Mouse (Mus musculus) thymus, postnatal 10 days (tissue): ENCODE results near the gene Taf3.

Source experiments
- DNase-seq, 2 experiments: peaks; one replicate each; pipeline ENCODE4 v3.0.0; 2021; ENCODE audit warnings: low spot score in 2 of 2

The Taf3 gene

DNA sequence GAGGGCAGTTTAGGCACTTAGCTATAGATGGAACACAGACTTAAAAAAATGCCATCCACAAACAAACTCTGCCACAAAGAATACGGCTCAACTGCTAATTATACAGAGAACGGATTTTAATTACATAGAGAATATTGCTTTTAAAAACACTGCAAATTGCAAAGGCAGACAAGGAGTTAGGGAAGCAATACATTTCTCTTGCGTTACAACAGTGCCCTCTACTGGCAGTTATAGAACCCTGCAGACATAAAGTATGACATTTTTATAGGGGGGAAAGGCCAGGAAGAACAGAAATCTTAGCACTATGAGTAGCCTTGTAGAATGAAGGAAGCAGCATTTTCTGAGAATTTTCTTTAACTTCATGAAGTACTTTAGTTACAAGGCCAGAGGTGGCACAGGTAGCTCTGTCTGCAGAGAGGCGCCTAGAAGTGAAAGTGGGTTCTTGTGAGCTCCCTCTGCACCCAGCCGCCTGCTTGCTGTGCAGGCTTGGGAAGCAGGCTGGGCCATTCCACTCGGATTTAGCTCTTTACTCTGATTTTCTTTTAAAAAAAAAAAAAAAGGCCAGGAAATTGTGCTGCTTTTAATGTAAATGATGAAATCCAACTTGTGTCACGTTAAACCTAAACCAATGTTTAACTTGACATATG lies 38.0 kb downstream of the Taf3 start:
- peak in 1 of 2 experiments; percentile 54 for DNase-seq

DNA sequence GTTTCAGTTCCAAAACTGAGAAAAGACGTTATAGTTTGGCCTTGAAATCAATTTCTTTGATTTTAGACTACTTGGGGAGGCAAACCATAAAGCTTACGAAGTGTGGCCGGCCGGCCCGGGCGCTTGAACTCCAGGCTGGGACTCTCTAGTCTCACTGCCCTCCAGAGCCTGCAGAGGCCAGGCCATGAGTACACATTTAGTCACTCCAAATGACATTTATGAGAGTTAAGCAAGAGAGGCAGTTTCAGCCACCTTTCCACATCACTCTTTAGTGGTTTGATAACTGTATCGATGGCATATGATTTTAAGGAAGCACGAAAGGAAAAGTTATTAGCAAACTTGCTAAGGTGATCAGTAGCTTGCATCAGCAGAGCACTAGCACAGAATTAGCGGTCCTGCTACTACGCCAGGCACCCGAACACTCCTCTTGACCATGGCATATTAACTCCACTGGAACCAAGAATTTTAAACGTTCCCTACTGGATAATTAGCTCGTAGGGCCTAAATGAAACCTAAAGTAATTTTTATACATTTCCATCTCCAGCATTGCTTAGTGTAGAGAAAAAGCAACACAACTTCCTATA lies 38.6 kb downstream of the Taf3 start:
- DNase-seq = no peak

DNA sequence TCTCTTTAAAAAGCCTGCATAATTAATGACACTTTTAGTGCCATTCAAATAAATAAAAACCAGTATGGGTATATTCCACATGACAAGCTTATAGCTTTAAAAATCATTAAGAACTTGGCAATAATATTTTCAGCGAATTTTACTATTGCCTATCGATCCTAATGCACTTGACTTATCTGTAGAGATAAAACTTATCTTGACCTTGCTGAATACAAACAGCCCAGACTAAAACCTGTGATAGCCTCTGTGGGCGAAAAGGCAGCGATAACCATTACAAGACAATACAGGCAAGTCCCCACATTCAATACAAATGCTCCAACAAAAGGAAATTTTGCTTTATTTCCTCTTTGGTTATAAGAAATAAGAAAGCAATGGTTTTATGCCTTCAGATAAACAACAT lies 39.8 kb downstream of the Taf3 start:
- DNase-seq = no peak

DNA sequence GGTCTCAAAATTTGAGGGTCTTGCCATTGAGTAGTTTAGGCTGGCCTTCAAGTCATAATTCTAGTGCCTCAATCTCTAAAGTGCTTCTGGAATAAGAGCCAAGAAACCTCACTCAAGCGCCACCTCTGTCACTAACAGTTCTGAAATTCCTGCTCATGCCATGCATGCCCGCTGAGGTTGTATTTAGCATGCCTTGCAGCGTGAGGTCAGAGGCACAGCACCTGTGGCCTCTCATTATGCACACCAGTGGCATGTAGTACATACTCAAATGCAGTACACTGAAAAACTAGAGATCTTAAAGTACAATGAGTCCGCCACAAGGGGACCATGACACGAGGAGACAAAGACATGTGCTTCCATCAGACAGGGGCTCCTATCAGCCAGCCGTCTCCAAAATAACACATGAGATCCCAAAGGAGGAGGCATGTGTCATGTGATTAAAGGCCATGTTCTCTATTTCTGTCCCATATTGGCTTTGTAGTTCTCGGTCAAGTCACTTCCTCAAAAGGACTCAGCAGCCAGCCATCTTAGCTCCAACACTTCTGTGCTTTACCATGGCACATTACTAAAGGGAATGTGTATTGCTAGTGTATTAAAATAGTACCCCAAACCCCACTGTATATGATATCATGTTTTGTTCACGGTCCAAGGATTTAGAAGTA lies 43.3 kb downstream of the Taf3 start:
- DNase-seq = no peak

DNA sequence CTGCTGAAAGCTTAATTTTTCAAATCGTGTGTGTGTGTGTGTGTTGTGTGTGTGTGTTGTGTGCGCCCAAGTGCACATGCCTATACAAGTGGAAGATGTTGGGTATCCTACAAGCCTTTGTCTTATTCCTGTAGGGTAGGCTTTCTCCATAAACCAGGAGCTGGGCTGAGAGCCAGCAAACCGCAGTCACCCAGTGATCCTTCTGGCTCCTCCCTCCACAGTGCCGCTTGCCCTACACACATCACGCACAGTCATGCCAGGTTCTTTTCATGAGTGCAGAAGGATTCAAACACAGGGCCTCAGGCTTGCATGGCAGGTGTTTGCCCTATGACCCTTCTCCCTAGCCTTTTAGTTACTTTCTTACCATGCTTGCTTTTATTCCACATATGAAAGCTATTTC lies 45.0 kb downstream of the Taf3 start:
- DNase-seq = no peak

DNA sequence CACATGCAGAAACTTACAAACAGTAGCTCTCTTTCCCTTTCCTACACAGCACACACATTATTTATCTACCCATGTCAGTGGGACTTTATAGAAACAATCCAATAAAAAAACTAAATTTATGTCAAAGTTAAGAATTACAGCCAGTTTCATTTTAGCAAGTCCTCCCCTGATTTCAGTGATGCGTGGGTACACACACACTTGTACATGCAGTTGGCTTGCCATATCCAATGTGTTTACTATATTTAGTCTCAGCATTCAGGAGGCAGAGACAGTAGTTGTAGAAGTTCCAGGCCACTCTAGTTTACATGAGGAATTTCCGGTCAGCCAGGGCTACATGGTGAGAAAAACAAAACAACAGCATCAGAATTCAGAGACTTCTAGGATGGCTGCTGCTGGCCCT lies 46.8 kb downstream of the Taf3 start:
- DNase-seq = no peak

DNA sequence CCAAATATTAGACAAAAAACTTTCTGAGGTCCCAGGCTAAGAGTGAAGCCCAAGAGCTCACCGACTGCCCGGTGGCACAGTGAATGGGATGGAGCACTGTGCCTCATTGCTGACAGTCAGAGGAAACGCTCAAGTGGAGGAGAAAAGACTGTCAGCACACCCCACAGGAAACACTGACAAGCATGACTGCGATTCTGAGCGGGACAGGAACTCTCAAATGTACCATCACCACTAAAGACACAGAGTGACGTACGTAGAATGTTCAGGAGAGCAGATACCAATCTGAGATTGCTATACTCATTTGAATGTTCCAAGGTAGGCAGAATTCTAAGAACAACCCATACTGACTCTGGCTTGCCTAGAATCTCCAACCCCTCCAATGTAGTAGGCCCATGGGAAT lies 50.9 kb downstream of the Taf3 start:
- peak in 1 of 2 experiments; percentile 22 for DNase-seq

DNA sequence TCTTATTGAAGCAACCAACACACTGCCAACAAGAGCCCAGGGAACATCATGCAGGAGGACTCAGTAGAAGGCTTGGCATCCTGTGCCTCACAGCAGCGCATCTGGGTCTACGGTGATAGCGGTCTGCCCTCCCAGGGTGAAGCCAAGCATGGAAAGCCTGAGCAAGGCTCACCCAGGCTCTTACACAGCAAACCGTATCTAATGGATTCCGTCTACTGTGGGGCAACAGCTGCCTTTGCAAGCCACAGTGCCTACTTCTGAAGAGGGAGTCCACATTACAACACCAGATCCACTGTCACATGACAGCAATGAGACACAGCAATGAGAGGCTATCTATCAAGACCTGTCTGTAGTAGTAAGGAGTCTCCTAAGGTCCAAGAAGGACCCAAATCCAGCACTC lies 52.3 kb downstream of the Taf3 start:
- DNase-seq = no peak

DNA sequence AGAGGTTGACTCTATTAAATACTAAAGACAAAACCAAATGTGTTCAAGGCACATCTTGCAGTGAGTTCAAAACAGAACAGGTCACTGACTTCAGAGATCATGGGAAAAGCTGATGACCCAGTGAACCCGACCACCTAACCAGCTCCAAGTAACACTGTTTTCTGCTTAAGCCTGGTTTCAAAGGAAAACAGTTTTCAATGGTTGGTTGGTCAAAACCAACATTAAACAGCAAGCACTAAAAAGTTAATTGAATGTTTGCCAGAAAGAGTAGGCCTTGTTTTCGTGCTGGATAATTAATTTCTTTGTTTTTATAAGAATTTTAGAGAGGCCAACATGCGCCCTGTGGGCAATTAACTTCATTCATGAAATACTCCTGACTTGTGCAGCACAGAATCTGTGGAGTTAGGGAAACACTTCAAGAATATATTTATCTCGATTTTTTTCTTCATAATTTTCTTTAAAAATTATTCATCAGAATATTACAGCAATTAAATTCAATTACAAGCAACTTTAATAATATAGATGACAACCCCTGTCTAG lies 57.6 kb downstream of the Taf3 start:
- DNase-seq = no peak

DNA sequence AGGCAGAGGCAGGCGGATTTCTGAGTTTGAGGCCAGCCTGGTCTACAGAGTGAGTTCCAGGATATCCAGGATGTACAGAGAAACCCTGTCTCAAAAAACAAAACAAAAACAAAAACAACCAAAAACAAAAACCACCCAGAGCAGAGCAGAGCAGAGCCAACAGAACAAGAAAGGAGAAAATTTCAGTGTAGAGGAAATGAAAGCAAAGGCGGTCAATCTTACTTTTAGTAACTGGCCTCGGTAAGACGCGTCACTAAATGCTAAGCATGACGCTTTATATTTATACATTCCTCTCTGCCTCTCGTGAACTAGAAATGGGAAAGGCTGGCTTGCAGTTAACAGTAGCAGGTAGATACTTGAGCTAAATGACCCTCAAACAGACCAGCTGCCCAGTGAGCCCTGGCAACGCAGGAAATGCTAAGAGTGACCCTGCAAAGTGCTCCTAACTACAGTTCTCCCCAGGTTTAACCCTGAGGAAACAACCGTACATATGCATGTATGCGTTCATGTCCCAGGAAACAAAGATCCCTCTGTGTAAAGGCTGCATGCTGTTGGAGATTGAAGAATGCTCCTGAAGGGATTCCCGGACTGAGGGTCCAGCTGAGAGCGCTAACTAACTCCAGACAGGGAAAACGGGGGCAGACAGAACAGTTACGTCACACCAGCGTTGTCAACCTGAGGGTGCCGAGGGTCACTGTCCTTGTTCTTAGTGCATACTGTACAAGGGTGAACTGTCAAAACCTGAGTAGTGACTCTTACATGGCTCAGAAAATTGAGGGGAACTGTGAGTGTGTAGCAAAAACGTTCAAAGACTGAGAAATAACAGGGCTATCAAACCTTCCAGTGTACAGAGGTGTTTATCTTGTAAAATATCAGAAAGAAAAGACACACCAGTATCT lies 58.5 kb downstream of the Taf3 start:
- DNase-seq = no peak

DNA sequence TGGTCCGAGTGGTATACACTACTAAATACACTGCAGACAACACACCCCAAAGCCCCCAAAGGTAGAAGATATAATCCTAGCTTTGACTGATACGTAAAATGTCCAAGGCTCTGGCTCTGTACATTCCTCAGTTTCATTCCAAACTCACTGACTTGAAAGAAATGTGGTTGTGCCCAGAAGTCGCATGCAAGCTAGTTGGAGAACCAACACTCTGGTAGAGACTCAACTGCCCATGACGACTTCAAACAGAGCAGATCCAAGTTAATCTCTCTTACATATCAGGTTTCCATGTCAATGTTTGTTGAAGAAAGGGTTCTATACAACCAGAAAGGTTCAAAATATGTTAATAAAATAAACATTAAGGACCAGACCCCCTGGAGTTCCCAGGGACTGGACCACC lies 60.1 kb downstream of the Taf3 start:
- DNase-seq = no peak

DNA sequence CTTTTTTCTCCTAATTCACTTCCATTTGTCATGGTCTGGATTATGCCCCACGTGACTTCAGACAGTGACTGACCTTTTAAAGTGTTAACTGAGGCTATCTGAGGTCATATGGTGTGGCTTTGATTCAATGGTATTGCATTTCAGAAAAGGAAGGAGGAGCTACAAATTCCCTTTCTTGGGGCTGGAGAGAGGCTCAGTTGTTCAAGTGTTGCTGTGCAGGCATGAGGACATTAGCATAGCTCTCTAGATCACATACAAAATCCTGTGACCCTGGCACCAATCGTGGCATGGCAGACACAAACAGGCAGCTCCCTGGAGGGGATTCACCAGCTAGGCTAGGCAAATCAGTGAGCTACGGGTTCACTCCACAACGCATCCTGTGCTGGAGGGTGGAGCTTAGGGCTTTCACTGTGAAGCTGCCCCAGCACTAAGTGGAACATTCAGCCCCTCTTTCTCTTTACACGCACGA lies 62.4 kb downstream of the Taf3 start:
- no peak for DNase-seq

DNA sequence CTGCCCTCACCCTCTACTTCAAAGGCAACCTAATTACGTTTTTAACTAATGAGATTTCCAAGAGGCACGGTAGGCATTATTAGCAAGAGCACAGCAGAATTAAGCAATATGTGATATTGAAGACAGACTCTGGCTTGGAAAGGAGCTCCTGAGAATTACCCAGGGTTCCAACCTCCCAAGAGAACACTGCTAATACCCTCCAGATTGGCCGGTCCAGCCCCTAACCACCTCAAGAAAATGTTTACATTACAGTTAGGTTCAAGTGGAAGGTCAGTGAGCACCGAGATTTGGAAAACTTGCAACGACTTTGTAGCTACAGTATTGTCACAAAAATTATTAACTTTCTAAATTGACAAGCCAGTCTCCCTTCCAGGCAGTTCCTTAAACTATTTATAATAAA lies 66.0 kb downstream of the Taf3 start:
- DNase-seq = no peak

DNA sequence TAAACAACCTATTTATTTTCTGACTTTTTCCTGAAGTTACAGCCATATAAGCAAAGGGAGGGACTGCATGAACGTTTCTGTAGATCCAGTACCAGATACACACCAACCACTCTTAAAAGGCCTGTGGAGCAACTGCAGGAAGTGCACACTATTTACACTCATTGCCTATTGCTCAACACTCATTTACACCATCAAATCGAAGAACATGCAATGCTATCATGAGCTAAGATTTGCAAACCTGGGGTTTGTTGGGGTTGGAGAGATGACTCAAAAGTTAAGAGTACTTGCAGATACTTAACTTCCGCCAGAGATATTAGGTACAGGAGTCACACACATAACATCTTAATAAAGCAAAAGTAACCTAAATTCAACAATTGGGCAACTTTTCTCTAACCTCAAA lies 76.5 kb downstream of the Taf3 start:
- no peak for DNase-seq

DNA sequence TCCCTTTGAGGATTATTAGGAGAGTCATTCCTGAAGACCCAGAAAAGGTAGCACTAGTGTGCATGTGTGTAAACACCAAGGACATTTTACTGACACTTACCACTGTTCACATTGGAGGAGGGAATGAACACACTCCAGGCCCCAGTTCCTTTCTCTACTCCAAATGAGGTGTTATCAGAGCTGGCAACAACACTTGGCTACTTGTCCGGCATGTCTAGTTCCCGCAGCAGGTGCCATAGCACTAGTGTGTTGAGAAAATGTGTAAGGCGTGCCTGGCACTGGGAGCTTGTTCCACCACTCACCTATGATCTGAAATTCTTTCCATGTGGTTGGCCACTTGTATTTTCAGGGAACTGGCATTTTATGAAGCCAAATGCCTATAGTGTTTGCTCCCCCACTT lies 77.8 kb downstream of the Taf3 start:
- no peak for DNase-seq

DNA sequence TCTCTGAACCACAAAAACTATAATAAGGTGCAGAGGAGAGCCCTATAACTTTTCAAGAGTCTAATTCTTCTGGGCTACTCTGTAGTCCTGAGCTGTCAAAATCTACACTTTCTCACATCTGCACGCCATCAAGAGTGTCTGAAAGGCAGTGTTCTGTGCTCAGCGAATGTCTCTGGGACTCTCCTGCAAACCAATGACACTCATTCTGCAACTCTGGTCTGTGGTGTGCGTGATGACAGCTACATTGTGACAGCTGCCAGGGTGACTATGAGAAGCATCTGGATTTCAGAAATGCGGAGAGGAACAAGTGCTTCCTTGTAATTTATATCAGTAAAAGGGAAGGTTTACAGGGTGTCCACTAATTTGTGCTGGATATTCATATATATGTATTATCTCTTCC lies 78.2 kb downstream of the Taf3 start:
- DNase-seq = no peak

DNA sequence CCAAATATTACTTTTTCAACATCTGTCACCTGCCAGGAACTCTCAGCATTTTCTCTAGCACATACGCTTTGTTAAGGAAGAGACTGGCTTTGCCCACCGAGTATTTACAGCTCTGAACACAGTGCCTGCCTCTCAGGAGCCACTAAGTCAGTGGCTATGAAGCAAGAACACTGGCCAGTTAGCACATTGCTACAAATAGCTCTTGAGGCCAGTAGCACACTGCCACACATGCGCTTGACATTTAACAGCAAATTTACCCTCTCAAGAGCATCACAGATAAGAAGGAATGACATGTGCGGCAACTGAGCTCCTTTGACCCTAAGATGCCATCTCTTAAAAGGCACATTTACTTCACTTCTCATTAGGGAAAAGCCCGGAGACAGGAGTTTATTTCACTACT lies 78.7 kb downstream of the Taf3 start:
- no peak for DNase-seq

DNA sequence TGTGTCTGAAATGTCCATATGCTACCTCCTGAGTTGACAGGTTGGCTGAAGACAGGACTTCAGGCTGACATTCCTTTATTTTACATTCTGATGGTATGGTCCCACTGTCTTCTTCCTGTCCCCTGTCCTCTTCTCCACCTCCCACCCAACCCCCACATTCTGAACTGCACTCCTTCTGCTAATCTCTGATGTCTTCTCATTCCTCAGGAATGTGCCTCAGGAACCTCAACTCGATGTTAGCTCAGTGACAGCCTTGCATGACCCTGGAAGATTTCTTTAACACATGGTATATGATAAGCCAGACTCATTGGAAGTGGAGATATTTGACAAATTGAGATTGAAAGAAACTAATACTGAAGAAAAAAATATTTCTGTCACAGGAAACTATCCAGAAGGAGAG lies 81.8 kb downstream of the Taf3 start:
- DNase-seq = no peak

DNA sequence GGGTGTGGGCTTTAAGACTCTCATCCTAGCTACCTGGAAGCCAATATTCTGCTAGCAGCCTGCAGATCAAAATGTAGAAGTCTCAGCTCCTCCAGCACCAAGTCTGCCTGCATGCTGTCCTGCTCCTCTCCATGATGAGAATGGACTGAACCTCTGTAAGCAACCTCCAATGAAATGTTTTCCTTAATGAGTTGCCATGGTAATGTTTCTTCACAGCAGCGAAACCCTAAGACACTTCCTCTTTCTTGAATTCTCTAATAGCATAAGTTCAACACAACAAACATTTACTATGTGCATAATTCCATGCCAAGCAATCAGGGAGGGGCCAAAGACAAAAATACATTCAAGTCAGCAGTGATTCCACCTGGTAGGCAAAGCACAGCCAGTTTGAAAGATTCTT lies 82.8 kb downstream of the Taf3 start:
- DNase-seq = no peak

DNA sequence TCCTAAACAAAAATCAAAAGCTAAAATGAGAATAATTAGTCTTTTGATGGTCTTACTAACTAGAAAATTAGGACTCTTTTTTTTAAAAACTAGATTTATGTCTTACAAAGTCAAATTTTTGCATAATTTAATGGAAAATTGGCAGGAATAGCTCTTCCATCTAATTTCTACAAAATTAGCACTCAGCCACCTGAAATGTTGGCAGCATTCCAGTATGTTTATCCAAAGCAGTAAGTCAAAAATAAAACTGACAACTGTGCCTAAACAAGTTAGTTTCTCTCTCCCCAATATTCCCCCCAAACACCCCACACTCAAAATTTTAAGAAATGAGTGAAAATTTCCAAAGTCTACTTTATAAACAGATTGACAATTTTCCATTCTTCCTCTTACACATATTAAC lies 85.5 kb downstream of the Taf3 start:
- DNase-seq = no peak

DNA sequence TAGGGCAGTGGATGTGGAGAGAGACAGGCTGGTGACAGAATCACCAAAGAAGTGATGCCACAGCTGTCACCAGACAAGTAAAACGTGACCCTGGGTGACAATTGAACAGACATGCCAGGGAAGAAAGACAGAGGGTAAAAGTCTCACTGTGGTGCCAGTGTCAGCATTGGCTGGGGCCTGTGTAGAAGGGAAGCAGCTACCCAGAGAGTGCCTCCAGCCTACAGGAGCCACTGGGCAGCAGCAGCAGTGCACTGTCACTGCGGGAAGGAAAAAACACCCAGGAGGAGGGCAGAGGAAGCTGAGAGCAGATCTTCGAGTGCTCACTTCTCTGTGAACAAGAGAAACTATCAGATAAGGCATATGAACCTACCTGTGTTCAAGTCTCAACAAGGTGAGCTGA lies 86.7 kb downstream of the Taf3 start:
- DNase-seq = no peak

DNA sequence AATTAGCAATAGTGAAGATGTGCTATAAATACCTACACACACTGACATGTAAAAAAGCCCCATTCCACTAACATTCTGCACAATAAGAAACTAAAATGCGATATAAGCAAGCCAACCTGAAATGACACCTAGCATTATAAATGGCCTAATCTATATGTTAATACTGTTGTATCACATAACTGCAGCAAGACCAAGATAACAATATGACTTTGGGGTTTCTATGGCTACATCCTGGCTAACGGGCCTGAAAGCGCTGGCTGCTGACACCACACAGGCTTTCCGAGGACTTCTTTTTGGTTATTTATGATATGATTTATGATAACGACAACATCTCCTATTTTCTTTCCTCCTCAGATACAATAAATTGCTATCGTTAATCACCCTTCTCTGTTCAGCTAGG lies 90.4 kb downstream of the Taf3 start:
- no peak for DNase-seq
